Comparison of ENCODE assay signal across 12 mouse cellular contexts in genomic region chr15:96693688-96694087, GRCm38 (mm10). TPM values are rescaled to one million over a fixed set of nuclear protein-coding genes. Genes with fewer than 3 reads are reported as not detected.
DNase-seq lines count a peak whose midpoint lies in the region; ATAC-seq lines count a peak whose summit lies in the region.
"Had no signal": no experiment of that assay in that cellular context is flagged by ENCODE, and none has a peak within 500 bp of the region (broad histone marks: within the 10 kb centered on the region; RNA-seq: fewer than 3 reads in every experiment).

No protein-coding gene starts in this region.

- ATAC-seq in limb, embryonic 12.5 days (ENCODE audit: insufficient number of reproducible peaks, insufficient read depth, low FRiP score, low TSS enrichment, low read depth): no peak
- no peak for ATAC-seq in hindbrain, embryonic 15.5 days (ENCODE audit: low FRiP score, low read depth)
- ATAC-seq in neural tube, embryonic 14.5 days (ENCODE audit: low read depth): no peak
- no peak for ATAC-seq in liver, embryonic 12.5 days
- ATAC-seq: forebrain, embryonic 15.5 days had no signal

- H3K4me3 ChIP-seq in limb, embryonic 12.5 days (replicated peaks): no peak overlapping the region
- no peak overlapping the region for H3K4me3 ChIP-seq in limb, embryonic 10.5 days
- no peak overlapping the region for H3K4me3 ChIP-seq in hindbrain, embryonic 15.5 days
- no peak overlapping the region for H3K4me3 ChIP-seq in neural tube, embryonic 14.5 days (ENCODE audit: low read depth, low read length)
- no peak overlapping the region for H3K4me3 ChIP-seq in liver, embryonic 12.5 days
- H3K4me3 ChIP-seq: forebrain, embryonic 15.5 days had no signal

- no peak overlapping the region for H3K9ac ChIP-seq in limb, embryonic 12.5 days (replicated peaks)
- H3K9ac ChIP-seq in hindbrain, embryonic 15.5 days: no peak overlapping the region
- no peak overlapping the region for H3K9ac ChIP-seq in neural tube, embryonic 14.5 days (replicated peaks; ENCODE audit: low read depth, low read length)
- no peak overlapping the region for H3K9ac ChIP-seq in liver, embryonic 12.5 days
- H3K9ac ChIP-seq: forebrain, embryonic 15.5 days had no signal

- 91% methylated on average over 14 of the region's 14 CpGs for WGBS in limb, embryonic 12.5 days
- WGBS in limb, embryonic 10.5 days: 93% methylated on average over 14 of the region's 14 CpGs
- WGBS in hindbrain, embryonic 15.5 days: 73% methylated on average over 14 of the region's 14 CpGs
- 44% methylated on average over 14 of the region's 14 CpGs for WGBS in neural tube, embryonic 14.5 days
- 87% methylated on average over 14 of the region's 14 CpGs for WGBS in liver, embryonic 12.5 days (ENCODE audit: insufficient replicate concordance)

- peak overlapping the region; percentile 35; the same call in 1 of the 2 replicates for H3K27ac ChIP-seq in limb, embryonic 12.5 days
- H3K27ac ChIP-seq in limb, embryonic 10.5 days: no peak overlapping the region
- H3K27ac ChIP-seq in hindbrain, embryonic 15.5 days (replicated peaks): no peak overlapping the region
- peak overlapping the region; percentile 60; the same call in 1 of the 2 replicates for H3K27ac ChIP-seq in neural tube, embryonic 14.5 days (ENCODE audit: low read depth, low read length)
- H3K27ac ChIP-seq in liver, embryonic 12.5 days: no peak overlapping the region
- H3K27ac ChIP-seq: forebrain, embryonic 15.5 days; kidney, postnatal 0 days; macrophage had no signal

- no peak overlapping the region for H3K4me2 ChIP-seq in limb, embryonic 12.5 days
- H3K4me2 ChIP-seq in hindbrain, embryonic 15.5 days: peak overlapping the region; percentile 13; the same call in 1 of the 2 replicates
- peak overlapping the region; percentile 8; the same call in 1 of the 2 replicates for H3K4me2 ChIP-seq in neural tube, embryonic 14.5 days (ENCODE audit: low read depth, low read length)
- no peak overlapping the region for H3K4me2 ChIP-seq in liver, embryonic 12.5 days
- H3K4me2 ChIP-seq: forebrain, embryonic 15.5 days had no signal

- no peaks in the 10 kb centered on the region for H3K9me3 ChIP-seq in limb, embryonic 12.5 days
- H3K9me3 ChIP-seq in limb, embryonic 10.5 days (replicated peaks): no peaks in the 10 kb centered on the region
- H3K9me3 ChIP-seq in hindbrain, embryonic 15.5 days: no peaks in the 10 kb centered on the region
- H3K9me3 ChIP-seq in neural tube, embryonic 14.5 days (ENCODE audit: control insufficient read depth, low read length): no peaks in the 10 kb centered on the region
- no peaks in the 10 kb centered on the region for H3K9me3 ChIP-seq in liver, embryonic 12.5 days (replicated peaks)
- H3K9me3 ChIP-seq: forebrain, embryonic 15.5 days had no signal

- H3K4me1 ChIP-seq in limb, embryonic 12.5 days (replicated peaks): peaks cover 27% of the 10 kb centered on the region
- peaks cover 15% of the 10 kb centered on the region for H3K4me1 ChIP-seq in limb, embryonic 10.5 days
- H3K4me1 ChIP-seq in hindbrain, embryonic 15.5 days (replicated peaks): peaks cover 45% of the 10 kb centered on the region
- peaks cover 30% of the 10 kb centered on the region for H3K4me1 ChIP-seq in neural tube, embryonic 14.5 days (ENCODE audit: control insufficient read depth, insufficient read depth, low read length)
- H3K4me1 ChIP-seq in liver, embryonic 12.5 days: peaks cover 34% of the 10 kb centered on the region

- peaks cover 93% of the 10 kb centered on the region for H3K36me3 ChIP-seq in limb, embryonic 12.5 days
- H3K36me3 ChIP-seq in limb, embryonic 10.5 days: peaks cover 100% of the 10 kb centered on the region
- H3K36me3 ChIP-seq in hindbrain, embryonic 15.5 days: peaks cover 68% of the 10 kb centered on the region
- H3K36me3 ChIP-seq in neural tube, embryonic 14.5 days (ENCODE audit: control insufficient read depth, insufficient read depth, low read length): peaks cover 75% of the 10 kb centered on the region
- H3K36me3 ChIP-seq in liver, embryonic 12.5 days: peaks cover 97% of the 10 kb centered on the region

- peak; percentile 34 for DNase-seq in adrenal gland, postnatal 14 days
- no peak for DNase-seq in adrenal gland, adult 18-20 months (ENCODE audit: low spot score in 2 of 2)
- DNase-seq in limb, embryonic 10.5 days (ENCODE audit: low spot score): no peak
- DNase-seq in liver: no peak
- DNase-seq: cerebellum, adult 11-12 months had no signal

- no peaks in the 10 kb centered on the region for H3K27me3 ChIP-seq in limb, embryonic 12.5 days
- H3K27me3 ChIP-seq in limb, embryonic 10.5 days (ENCODE audit: low read depth, poor library complexity, severe bottlenecking): no peaks in the 10 kb centered on the region
- no peaks in the 10 kb centered on the region for H3K27me3 ChIP-seq in hindbrain, embryonic 15.5 days
- no peaks in the 10 kb centered on the region for H3K27me3 ChIP-seq in neural tube, embryonic 14.5 days (ENCODE audit: control insufficient read depth, insufficient read depth, low read length)
- no peaks in the 10 kb centered on the region for H3K27me3 ChIP-seq in liver, embryonic 12.5 days (replicated peaks)
- H3K27me3 ChIP-seq: forebrain, embryonic 15.5 days had no signal

RNA-seq across cellular contexts. Expression of gene Slc38a2, which starts 5.8 kb away (rescaled TPM):
- 145 and 167 TPM in 2 replicates for total RNA-seq in adrenal gland, postnatal 14 days (2021)
- 100 to 1,000 TPM; 103 to 210 TPM for total RNA-seq in adrenal gland, adult 18-20 months (2021)
- 210 and 217 TPM in 2 replicates for polyA plus RNA-seq in limb, embryonic 12.5 days (2016; fragmentation: Nextera tagmentation; extraction: Ambion mirVana)
- polyA plus RNA-seq in limb, embryonic 10.5 days (2016; fragmentation: Nextera tagmentation; extraction: Ambion mirVana): 173 and 198 TPM in 2 replicates
- polyA plus RNA-seq in hindbrain, embryonic 15.5 days (2015; fragmentation: Nextera tagmentation; extraction: Ambion mirVana): 102 and 108 TPM in 2 replicates
- 126 and 151 TPM in 2 replicates for polyA plus RNA-seq in neural tube, embryonic 14.5 days (2014; fragmentation: Nextera tagmentation; extraction: Ambion mirVana)
- polyA plus RNA-seq in liver, embryonic 12.5 days (2016; fragmentation: Nextera tagmentation; extraction: Ambion mirVana): 57.6 and 62.7 TPM in 2 replicates

RNA-seq across cellular contexts. Expression of gene Slc38a1, which starts 51.0 kb away (rescaled TPM):
- total RNA-seq in adrenal gland, postnatal 14 days (2021): 43.1 and 51.9 TPM in 2 replicates
- total RNA-seq in adrenal gland, adult 18-20 months (2021): 10 to 100 TPM; 23.6 to 28.5 TPM
- polyA plus RNA-seq in limb, embryonic 12.5 days (2016; fragmentation: Nextera tagmentation; extraction: Ambion mirVana): 121 and 152 TPM in 2 replicates
- 141 and 149 TPM in 2 replicates for polyA plus RNA-seq in limb, embryonic 10.5 days (2016; fragmentation: Nextera tagmentation; extraction: Ambion mirVana)
- 134 and 138 TPM in 2 replicates for polyA plus RNA-seq in hindbrain, embryonic 15.5 days (2015; fragmentation: Nextera tagmentation; extraction: Ambion mirVana)
- 173 and 175 TPM in 2 replicates for polyA plus RNA-seq in neural tube, embryonic 14.5 days (2014; fragmentation: Nextera tagmentation; extraction: Ambion mirVana)
- polyA plus RNA-seq in liver, embryonic 12.5 days (2016; fragmentation: Nextera tagmentation; extraction: Ambion mirVana): 41.1 and 43.1 TPM in 2 replicates

Comparison
In these comparisons a context has a peak if more than half of its experiments do, and no peak if none do; other contexts are left out.
1. H3K27ac ChIP-seq: peak in limb, embryonic 12.5 days (single experiment) and neural tube, embryonic 14.5 days (single experiment); none in limb, embryonic 10.5 days (single experiment), hindbrain, embryonic 15.5 days (single experiment) and liver, embryonic 12.5 days (single experiment).
2. H3K4me2 ChIP-seq: peak in hindbrain, embryonic 15.5 days (single experiment) and neural tube, embryonic 14.5 days (single experiment); none in limb, embryonic 12.5 days (single experiment) and liver, embryonic 12.5 days (single experiment).